Mouse (Mus musculus) limb, embryonic 13.5 days (tissue): ENCODE results near the gene Foxo1. TPM values are rescaled to one million over a fixed set of nuclear protein-coding genes. Genes with fewer than 3 reads are reported as not detected.

ENCODE experiments used
- ATAC-seq: fragments of 200-750 bp; cut with Nextera tagmentation; 2 replicates; pipeline ENCODE4 v1.8.0; 2017; ENCODE audit warnings: low read depth, moderate number of reproducible peaks, moderate TSS enrichment; ENCODE audit not compliant: low FRiP score
- H3K27ac ChIP-seq: fragments of 300-500 bp; sonication (generic); 2 replicates; pipeline ENCODE4 v1.5.1; 2015; ENCODE audit warnings: inconsistent platforms, mild to moderate bottlenecking, moderate library complexity
- H3K27me3 ChIP-seq: fragments of 300-500 bp; sonication (generic); 2 replicates; pipeline ENCODE4 v1.6.1; 2015; ENCODE audit warnings: mild to moderate bottlenecking, inconsistent platforms
- H3K36me3 ChIP-seq: fragments of 300-500 bp; sonication (generic); 2 replicates; pipeline ENCODE4 v1.6.1; 2015; ENCODE audit warnings: inconsistent platforms, mild to moderate bottlenecking, moderate library complexity
- H3K4me1 ChIP-seq: fragments of 300-500 bp; sonication (generic); 2 replicates; pipeline ENCODE4 v1.6.1; 2015; ENCODE audit warnings: inconsistent platforms
- H3K4me2 ChIP-seq: fragments of 300-500 bp; sonication (generic); replicated peaks from 2 replicates; pipeline ENCODE4 v1.6.1; 2015; ENCODE audit warnings: inconsistent platforms, mild to moderate bottlenecking, moderate library complexity
- H3K4me3 ChIP-seq: fragments of 300-500 bp; sonication (generic); 2 replicates; pipeline ENCODE4 v1.5.1; 2015; ENCODE audit warnings: moderate library complexity, mild to moderate bottlenecking, inconsistent platforms
- H3K9ac ChIP-seq: fragments of 300-500 bp; sonication (generic); 2 replicates; pipeline ENCODE4 v1.6.1; 2015; ENCODE audit warnings: mild to moderate bottlenecking, inconsistent platforms
- H3K9me3 ChIP-seq: fragments of 300-500 bp; sonication (generic); 2 replicates; pipeline ENCODE4 v1.6.1; 2016; ENCODE audit warnings: inconsistent platforms
- WGBS: fragments of 180-500 bp; shearing (Covaris S2); methylation state at CpG from one replicate; pipeline ENCODE4 v1.1.7; 2015; 5-methylcytosine and 5-hydroxymethylcytosine counted together
- polyA plus RNA-seq: library from polyadenylated mRNA; unstranded; fragments of >200 nt; fragmentation: Nextera tagmentation; extraction: Ambion mirVana; gene quantifications from 2 replicates; pipeline ENCODE4 v1.2.1, GENCODE M21; 2015

Gene Foxo1
- polyA plus RNA-seq = 5.2 and 5.5 TPM in 2 replicates

GRCm38 (mm10) chr3:52267652-52268486 is at the start of gene Foxo1:
Gene Foxo1 (plus strand): TSS chr3:52268336.
- Histone ChIP-seq H3K9me3 (no peaks in the 10 kb centered on the region), H3K4me2 (peak within 1 kb of the TSS; percentile 99), H3K27ac (peak within 1 kb of the TSS; percentile 86), H3K27me3 (peaks cover 20% of the 10 kb centered on the region), H3K4me1 (peaks cover 35% of the 10 kb centered on the region), H3K4me3 (peak within 1 kb of the TSS; percentile 84), H3K9ac (peak within 1 kb of the TSS; percentile 88), H3K36me3 (no peaks in the 10 kb centered on the region)
- under 1% methylated on average over 85 of the region's 85 CpGs for WGBS
- ATAC-seq = peak; percentile 92

GRCm38 (mm10) chr3:52218864-52219263 is 49.3 kb upstream of the Foxo1 start:
- H3K4me2 ChIP-seq = no peak overlapping the region
- no peak overlapping the region for H3K27ac ChIP-seq
- no peak for ATAC-seq
- H3K4me1 ChIP-seq = 0 out of 2 replicates have a peak, but pooled peaks cover 6% of the 10 kb centered on the region
- no peaks in the 10 kb centered on the region for H3K36me3 ChIP-seq
- H3K4me3 ChIP-seq = no peak overlapping the region
- H3K27me3 ChIP-seq = no peaks in the 10 kb centered on the region
- H3K9ac ChIP-seq = no peak overlapping the region
- WGBS = 77% methylated on average over 7 of the region's 7 CpGs
- H3K9me3 ChIP-seq = no peaks in the 10 kb centered on the region

GRCm38 (mm10) chr3:52221082-52221481 is 47.1 kb upstream of the Foxo1 start:
- ATAC-seq = no peak
- no peak overlapping the region for H3K9ac ChIP-seq
- no peak overlapping the region for H3K4me3 ChIP-seq
- no peak overlapping the region for H3K4me2 ChIP-seq
- no peaks in the 10 kb centered on the region for H3K9me3 ChIP-seq
- H3K27ac ChIP-seq = no peak overlapping the region
- WGBS = 75% methylated on average over 3 of the region's 3 CpGs
- H3K4me1 ChIP-seq = 0 out of 2 replicates have a peak, but pooled peaks cover 6% of the 10 kb centered on the region
- H3K36me3 ChIP-seq = no peaks in the 10 kb centered on the region
- no peaks in the 10 kb centered on the region for H3K27me3 ChIP-seq

GRCm38 (mm10) chr3:52221931-52222330 is 46.2 kb upstream of the Foxo1 start:
- Histone ChIP-seq H3K36me3 (no peaks in the 10 kb centered on the region), H3K9me3 (no peaks in the 10 kb centered on the region), H3K4me1 (0 out of 2 replicates have a peak, but pooled peaks cover 6% of the 10 kb centered on the region), H3K27me3 (no peaks in the 10 kb centered on the region), H3K27ac (no peak overlapping the region), H3K9ac (no peak overlapping the region), H3K4me2 (no peak overlapping the region), H3K4me3 (no peak overlapping the region)
- WGBS = 70% methylated on average over 5 of the region's 5 CpGs
- no peak for ATAC-seq

- no peaks in the 10 kb centered on the region for H3K9me3 ChIP-seq
- ATAC-seq = no peak
- no peak overlapping the region for H3K4me3 ChIP-seq
- 84% methylated on average over 4 of the region's 4 CpGs for WGBS
- no peak overlapping the region for H3K27ac ChIP-seq
- no peaks in the 10 kb centered on the region for H3K4me1 ChIP-seq
- H3K9ac ChIP-seq = no peak overlapping the region
- no peaks in the 10 kb centered on the region for H3K36me3 ChIP-seq
- H3K27me3 ChIP-seq = no peaks in the 10 kb centered on the region
- no peak overlapping the region for H3K4me2 ChIP-seq
Observed at GRCm38 (mm10) chr3:52236488-52236887, 31.6 kb upstream of the Foxo1 start.

GRCm38 (mm10) chr3:52237136-52237535 is 31.0 kb upstream of the Foxo1 start:
- WGBS = 89% methylated on average over 3 of the region's 3 CpGs

GRCm38 (mm10) chr3:52241062-52241461 is 27.1 kb upstream of the Foxo1 start:
- no peaks in the 10 kb centered on the region for H3K36me3 ChIP-seq
- no peaks in the 10 kb centered on the region for H3K9me3 ChIP-seq
- ATAC-seq = no peak
- H3K27me3 ChIP-seq = no peaks in the 10 kb centered on the region
- no peak overlapping the region for H3K4me2 ChIP-seq
- H3K9ac ChIP-seq = no peak overlapping the region
- H3K27ac ChIP-seq = no peak overlapping the region
- 77% methylated on average over 5 of the region's 5 CpGs for WGBS
- no peaks in the 10 kb centered on the region for H3K4me1 ChIP-seq
- no peak overlapping the region for H3K4me3 ChIP-seq

More at GRCm38 (mm10) chr3:52237136-52237535, 31.0 kb upstream of the Foxo1 start:
- no peak overlapping the region for H3K4me2 ChIP-seq
- ATAC-seq = no peak
- no peak overlapping the region for H3K27ac ChIP-seq
- H3K4me1 ChIP-seq = no peaks in the 10 kb centered on the region
- no peaks in the 10 kb centered on the region for H3K36me3 ChIP-seq
- H3K9ac ChIP-seq = no peak overlapping the region
- no peak overlapping the region for H3K4me3 ChIP-seq
- no peaks in the 10 kb centered on the region for H3K9me3 ChIP-seq
- H3K27me3 ChIP-seq = no peaks in the 10 kb centered on the region

GRCm38 (mm10) chr3:52242457-52243105 is 25.6 kb upstream of the Foxo1 start:
- 45% methylated on average over 6 of the region's 6 CpGs for WGBS

GRCm38 (mm10) chr3:52243271-52244021 is 24.7 kb upstream of the Foxo1 start:
- no peak for ATAC-seq
- no peaks in the 10 kb centered on the region for H3K27me3 ChIP-seq
- H3K4me2 ChIP-seq = no peak overlapping the region
- no peak overlapping the region for H3K4me3 ChIP-seq
- no peaks in the 10 kb centered on the region for H3K36me3 ChIP-seq
- no peaks in the 10 kb centered on the region for H3K9me3 ChIP-seq
- 50% methylated on average over 12 of the region's 12 CpGs for WGBS
- no peak overlapping the region for H3K27ac ChIP-seq
- H3K9ac ChIP-seq = no peak overlapping the region
- H3K4me1 ChIP-seq = no peaks in the 10 kb centered on the region

More at GRCm38 (mm10) chr3:52242457-52243105, 25.6 kb upstream of the Foxo1 start:
- Histone ChIP-seq H3K9ac (no peak overlapping the region), H3K27me3 (no peaks in the 10 kb centered on the region), H3K27ac (no peak overlapping the region), H3K4me1 (no peaks in the 10 kb centered on the region), H3K9me3 (no peaks in the 10 kb centered on the region), H3K36me3 (no peaks in the 10 kb centered on the region), H3K4me2 (no peak overlapping the region), H3K4me3 (no peak overlapping the region)
- no peak; the same call in 1 of the 2 replicates for ATAC-seq

- Histone ChIP-seq H3K36me3 (no peaks in the 10 kb centered on the region), H3K27ac (no peak overlapping the region), H3K4me1 (no peaks in the 10 kb centered on the region), H3K4me2 (no peak overlapping the region), H3K9ac (no peak overlapping the region), H3K9me3 (no peaks in the 10 kb centered on the region), H3K27me3 (no peaks in the 10 kb centered on the region), H3K4me3 (no peak overlapping the region)
- 80% methylated on average over 12 of the region's 12 CpGs for WGBS
- ATAC-seq = no peak
Observed at GRCm38 (mm10) chr3:52245996-52246830, 21.9 kb upstream of the Foxo1 start.

GRCm38 (mm10) chr3:52251184-52251583 is 17.0 kb upstream of the Foxo1 start:
- H3K9ac ChIP-seq = no peak overlapping the region
- H3K4me1 ChIP-seq = no peaks in the 10 kb centered on the region
- H3K9me3 ChIP-seq = no peaks in the 10 kb centered on the region
- H3K4me2 ChIP-seq = no peak overlapping the region
- H3K4me3 ChIP-seq = no peak overlapping the region
- 73% methylated on average over 1 of the region's 1 CpGs for WGBS
- H3K36me3 ChIP-seq = no peaks in the 10 kb centered on the region
- no peak overlapping the region for H3K27ac ChIP-seq
- 0 out of 2 replicates have a peak, but pooled peaks cover 4% of the 10 kb centered on the region for H3K27me3 ChIP-seq
- ATAC-seq = no peak
